Mouse (Mus musculus): ENCODE measurements at regions not wholly inside any gene's neighbourhood (a gene's known extent, or its start where the extent isn't known, plus 50 kb on each side); places are given as distances from the start of the nearest gene placed in this dataset.

- no peak for TF ChIP-seq POLR2A (IDR thresholded peaks at IDR 0.05; ENCODE audit: extremely low read depth, insufficient read depth, low read length)
- no peak for TF ChIP-seq CTCF (IDR thresholded peaks at IDR 0.05; ENCODE audit: low read depth, low read length)
Observed at GRCm38 (mm10) chr3:70308061-70308461, 300.6 kb downstream of the Otol1 start.
